Mouse (Mus musculus): ENCODE measurements around the gene Klhl24. TPM values are rescaled to one million over a fixed set of nuclear protein-coding genes. Genes with fewer than 3 reads are reported as not detected.

The Klhl24 gene
- polyA plus RNA-seq (2012; rRNA removed): 0.88 and 2.0 TPM in 2 replicates

- H3K4me3 ChIP-seq (ENCODE audit: low read depth, low read length): peak within 1 kb of the TSS; percentile 75
- peak within 1 kb of the TSS; percentile 95 for H3K27ac ChIP-seq (ENCODE audit: insufficient read depth, low read depth, low read length)
- H3K36me3 ChIP-seq (ENCODE audit: control insufficient read depth, insufficient read depth, low read length): no peaks in the 10 kb centered on the region
- TF ChIP-seq CTCF (IDR thresholded peaks at IDR 0.05; ENCODE audit: extremely low read depth, insufficient read length, insufficient replicate concordance, low read depth, low read length): peak; percentile 79; the same call in 1 of the 2 replicates
- TF ChIP-seq POLR2A (IDR thresholded peaks at IDR 0.05; ENCODE audit: low read depth, low read length): peak; percentile 77
- H3K27me3 ChIP-seq (ENCODE audit: control insufficient read depth, insufficient read depth, low read length): no peaks in the 10 kb centered on the region
- WGBS: 2% methylated on average over 29 of the region's 29 CpGs
- no peaks in the 10 kb centered on the region for H3K4me1 ChIP-seq (ENCODE audit: control insufficient read depth, insufficient read depth, insufficient read length, low read length)
Observed at GRCm38 (mm10) chr16:20097069-20097710, at the start of gene Klhl24. Gene Klhl24 (plus strand): TSS chr16:20097542.

GRCm38 (mm10) chr16:20052655-20053054, 44.7 kb upstream of the Klhl24 start:
- Histone ChIP-seq H3K27me3 (ENCODE audit: control insufficient read depth, insufficient read depth, low read length) (no peaks in the 10 kb centered on the region), H3K27ac (ENCODE audit: insufficient read depth, low read depth, low read length) (no peak overlapping the region), H3K4me1 (ENCODE audit: control insufficient read depth, insufficient read depth, insufficient read length, low read length) (no peaks in the 10 kb centered on the region), H3K36me3 (ENCODE audit: control insufficient read depth, insufficient read depth, low read length) (no peaks in the 10 kb centered on the region), H3K4me3 (ENCODE audit: low read depth, low read length) (no peak overlapping the region)
- TF ChIP-seq CTCF (IDR thresholded peaks at IDR 0.05; ENCODE audit: extremely low read depth, insufficient read length, insufficient replicate concordance, low read depth, low read length) (no peak), POLR2A (IDR thresholded peaks at IDR 0.05; ENCODE audit: low read depth, low read length) (no peak)
- 92% methylated on average over 3 of the region's 3 CpGs for WGBS

- Histone ChIP-seq H3K27me3 (ENCODE audit: control insufficient read depth, insufficient read depth, low read length) (no peaks in the 10 kb centered on the region), H3K4me3 (ENCODE audit: low read depth, low read length) (no peak overlapping the region), H3K4me1 (ENCODE audit: control insufficient read depth, insufficient read depth, insufficient read length, low read length) (no peaks in the 10 kb centered on the region), H3K27ac (ENCODE audit: insufficient read depth, low read depth, low read length) (no peak overlapping the region), H3K36me3 (ENCODE audit: control insufficient read depth, insufficient read depth, low read length) (no peaks in the 10 kb centered on the region)
- no peak for TF ChIP-seq POLR2A (IDR thresholded peaks at IDR 0.05; ENCODE audit: low read depth, low read length)
- 77% methylated on average over 1 of the region's 1 CpGs for WGBS
Observed at GRCm38 (mm10) chr16:20072770-20073169, 24.6 kb upstream of the Klhl24 start.

GRCm38 (mm10) chr16:20076675-20077074, 20.7 kb upstream of the Klhl24 start:
- Histone ChIP-seq H3K36me3 (ENCODE audit: control insufficient read depth, insufficient read depth, low read length) (no peaks in the 10 kb centered on the region), H3K4me3 (ENCODE audit: low read depth, low read length) (no peak overlapping the region), H3K27me3 (ENCODE audit: control insufficient read depth, insufficient read depth, low read length) (no peaks in the 10 kb centered on the region), H3K4me1 (ENCODE audit: control insufficient read depth, insufficient read depth, insufficient read length, low read length) (no peaks in the 10 kb centered on the region), H3K27ac (ENCODE audit: insufficient read depth, low read depth, low read length) (no peak overlapping the region)
- WGBS: 76% methylated on average over 1 of the region's 1 CpGs
- no peak for TF ChIP-seq CTCF (IDR thresholded peaks at IDR 0.05; ENCODE audit: extremely low read depth, insufficient read length, insufficient replicate concordance, low read depth, low read length)
- TF ChIP-seq POLR2A (IDR thresholded peaks at IDR 0.05; ENCODE audit: low read depth, low read length): no peak

- H3K4me1 ChIP-seq (ENCODE audit: control insufficient read depth, insufficient read depth, insufficient read length, low read length): no peaks in the 10 kb centered on the region
- H3K27ac ChIP-seq (ENCODE audit: insufficient read depth, low read depth, low read length): no peak overlapping the region
- H3K4me3 ChIP-seq (ENCODE audit: low read depth, low read length): no peak overlapping the region
- H3K27me3 ChIP-seq (ENCODE audit: control insufficient read depth, insufficient read depth, low read length): no peaks in the 10 kb centered on the region
- H3K36me3 ChIP-seq (ENCODE audit: control insufficient read depth, insufficient read depth, low read length): no peaks in the 10 kb centered on the region
- TF ChIP-seq POLR2A (IDR thresholded peaks at IDR 0.05; ENCODE audit: low read depth, low read length): no peak
- no peak for TF ChIP-seq CTCF (IDR thresholded peaks at IDR 0.05; ENCODE audit: extremely low read depth, insufficient read length, insufficient replicate concordance, low read depth, low read length)
- 83% methylated on average over 3 of the region's 3 CpGs for WGBS
Observed at GRCm38 (mm10) chr16:20080271-20080670, 17.1 kb upstream of the Klhl24 start.

- TF ChIP-seq CTCF (IDR thresholded peaks at IDR 0.05; ENCODE audit: extremely low read depth, insufficient read length, insufficient replicate concordance, low read depth, low read length) (no peak), POLR2A (IDR thresholded peaks at IDR 0.05; ENCODE audit: low read depth, low read length) (no peak)
- Histone ChIP-seq H3K4me1 (ENCODE audit: control insufficient read depth, insufficient read depth, insufficient read length, low read length) (no peaks in the 10 kb centered on the region; the same call in 1 of the 2 replicates), H3K27ac (ENCODE audit: insufficient read depth, low read depth, low read length) (no peak overlapping the region), H3K4me3 (ENCODE audit: low read depth, low read length) (no peak overlapping the region), H3K27me3 (ENCODE audit: control insufficient read depth, insufficient read depth, low read length) (no peaks in the 10 kb centered on the region), H3K36me3 (ENCODE audit: control insufficient read depth, insufficient read depth, low read length) (no peaks in the 10 kb centered on the region)
- 91% methylated on average over 1 of the region's 1 CpGs for WGBS
Observed at GRCm38 (mm10) chr16:20084623-20085022, 12.7 kb upstream of the Klhl24 start.

- TF ChIP-seq CTCF (IDR thresholded peaks at IDR 0.05; ENCODE audit: extremely low read depth, insufficient read length, insufficient replicate concordance, low read depth, low read length): no peak
- TF ChIP-seq POLR2A (IDR thresholded peaks at IDR 0.05; ENCODE audit: low read depth, low read length): no peak
- Histone ChIP-seq H3K4me3 (ENCODE audit: low read depth, low read length) (no peak overlapping the region), H3K36me3 (ENCODE audit: control insufficient read depth, insufficient read depth, low read length) (no peaks in the 10 kb centered on the region), H3K27me3 (ENCODE audit: control insufficient read depth, insufficient read depth, low read length) (no peaks in the 10 kb centered on the region), H3K27ac (ENCODE audit: insufficient read depth, low read depth, low read length) (no peak overlapping the region), H3K4me1 (ENCODE audit: control insufficient read depth, insufficient read depth, insufficient read length, low read length) (no peaks in the 10 kb centered on the region; the same call in 1 of the 2 replicates)
- 82% methylated on average over 5 of the region's 5 CpGs for WGBS
Observed at GRCm38 (mm10) chr16:20085250-20085905, 12.0 kb upstream of the Klhl24 start.
